Mouse (Mus musculus) cerebellum, postnatal 36 days (tissue): ENCODE measurements around the gene Acsbg2.
A peak's percentile ranks its signal among the peaks of the same experiment; 100 is the strongest.

Experiments
- DNase-seq, 2 experiments: peaks; one replicate each; pipeline ENCODE4 v3.0.0; 2021 to 2022; ENCODE audit warnings: mixed read lengths in 2 of 2

The Acsbg2 gene

GRCm38 (mm10) chr17:56874237-56874636 is at the start of gene Acsbg2:
TSS of gene Acsbg2 (minus strand) at chr17:56874447.
- DNase-seq, result no peak

GRCm38 (mm10) chr17:56919725-56920124 is 45.5 kb upstream of the Acsbg2 start:
- no peak for DNase-seq

GRCm38 (mm10) chr17:56917166-56917565 is 42.9 kb upstream of the Acsbg2 start:
- no peak for DNase-seq

- DNase-seq, result no peak
Measured at GRCm38 (mm10) chr17:56913444-56913843, 39.2 kb upstream of the Acsbg2 start.

- DNase-seq, result no peak
Measured at GRCm38 (mm10) chr17:56913023-56913422, 38.8 kb upstream of the Acsbg2 start.

- DNase-seq, result peak; percentile 42 to 48
Measured at GRCm38 (mm10) chr17:56909764-56910163, 35.5 kb upstream of the Acsbg2 start.

GRCm38 (mm10) chr17:56907887-56908286 is 33.6 kb upstream of the Acsbg2 start:
- DNase-seq, result peak in 1 of 2 experiments; percentile 20

GRCm38 (mm10) chr17:56907096-56907495 is 32.8 kb upstream of the Acsbg2 start:
- no peak for DNase-seq

GRCm38 (mm10) chr17:56906166-56906565 is 31.9 kb upstream of the Acsbg2 start:
- no peak for DNase-seq

GRCm38 (mm10) chr17:56902698-56903097 is 28.5 kb upstream of the Acsbg2 start:
- no peak for DNase-seq

- DNase-seq, result peak; percentile 86
Measured at GRCm38 (mm10) chr17:56897630-56898195, 23.5 kb upstream of the Acsbg2 start.

GRCm38 (mm10) chr17:56896513-56897129 is 22.4 kb upstream of the Acsbg2 start:
- DNase-seq, result no peak

GRCm38 (mm10) chr17:56895368-56895918 is 21.2 kb upstream of the Acsbg2 start:
- no peak for DNase-seq

GRCm38 (mm10) chr17:56890018-56890417 is 15.8 kb upstream of the Acsbg2 start:
- DNase-seq, result no peak

- DNase-seq, result no peak
Measured at GRCm38 (mm10) chr17:56888050-56888449, 13.8 kb upstream of the Acsbg2 start.

GRCm38 (mm10) chr17:56884809-56885208 is 10.6 kb upstream of the Acsbg2 start:
- no peak for DNase-seq

- DNase-seq, result no peak
Measured at GRCm38 (mm10) chr17:56884331-56884730, 10.1 kb upstream of the Acsbg2 start.

- DNase-seq, result no peak
Measured at GRCm38 (mm10) chr17:56883612-56884011, 9.4 kb upstream of the Acsbg2 start.

GRCm38 (mm10) chr17:56877426-56877825 is 3.2 kb upstream of the Acsbg2 start:
- DNase-seq, result no peak

- no peak for DNase-seq
Measured at GRCm38 (mm10) chr17:56876981-56877380, 2.7 kb upstream of the Acsbg2 start.

GRCm38 (mm10) chr17:56876465-56876864 is 2.2 kb upstream of the Acsbg2 start:
- no peak for DNase-seq

- no peak for DNase-seq
Measured at GRCm38 (mm10) chr17:56874936-56875651, 847 bp upstream of the Acsbg2 start, which contains the start of gene 1700061G19Rik. TSS of gene 1700061G19Rik (plus strand) at chr17:56875477.

GRCm38 (mm10) chr17:56872512-56872911 is 1.7 kb downstream of the Acsbg2 start:
- DNase-seq, result no peak

- DNase-seq, result no peak
Measured at GRCm38 (mm10) chr17:56871767-56872166, 2.5 kb downstream of the Acsbg2 start.
